Mouse (Mus musculus) urinary bladder, postnatal 36 days (tissue): ENCODE results near the gene Pstpip1.

ENCODE experiments used
- DNase-seq, 2 experiments: peaks; one replicate each; pipeline ENCODE4 v3.0.0; 2022; ENCODE audit warnings: low spot score in 2 of 2, mixed read lengths in 1 of 2

Gene Pstpip1

DNA sequence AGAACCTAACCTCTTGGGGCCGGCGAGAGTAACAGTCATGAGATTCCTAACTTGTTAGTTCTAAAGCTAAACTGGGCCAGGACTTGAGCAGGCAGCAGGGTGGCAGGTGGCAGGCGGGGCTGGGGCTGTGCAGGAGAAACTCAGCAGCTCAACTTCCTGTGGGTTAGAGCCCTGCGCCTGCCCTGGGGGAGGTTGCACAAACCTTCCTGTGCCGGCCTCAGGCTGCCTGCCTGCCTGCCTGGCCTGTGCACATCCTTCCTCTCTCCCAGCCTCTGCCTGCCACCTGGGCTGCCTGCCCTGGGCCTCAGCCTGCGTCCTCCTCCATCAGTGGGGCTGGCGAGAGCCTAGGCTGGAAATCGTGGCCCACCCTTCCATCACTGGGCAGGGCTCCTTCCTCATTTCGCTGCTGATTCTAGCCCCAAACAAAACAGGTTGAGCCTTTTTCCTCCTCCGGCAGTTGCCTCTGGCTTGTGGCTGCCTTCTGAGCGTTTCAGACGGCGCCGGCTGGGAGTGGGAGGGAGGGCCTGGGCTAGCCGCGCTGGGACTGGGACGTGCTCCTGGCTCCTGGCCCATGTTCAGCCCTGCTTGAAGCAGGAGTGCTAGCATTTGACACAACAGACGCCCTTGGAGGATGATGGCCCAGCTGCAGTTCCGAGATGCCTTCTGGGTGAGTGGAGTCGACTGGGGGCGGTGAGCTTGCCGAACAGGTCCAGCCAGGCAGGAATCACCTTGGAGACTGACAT is at the start of gene Pstpip1:
TSS of gene Pstpip1 (plus strand) at position 185 of the 743 bp plus-strand sequence.
- DNase-seq, result peak; percentile 26 to 72

DNA sequence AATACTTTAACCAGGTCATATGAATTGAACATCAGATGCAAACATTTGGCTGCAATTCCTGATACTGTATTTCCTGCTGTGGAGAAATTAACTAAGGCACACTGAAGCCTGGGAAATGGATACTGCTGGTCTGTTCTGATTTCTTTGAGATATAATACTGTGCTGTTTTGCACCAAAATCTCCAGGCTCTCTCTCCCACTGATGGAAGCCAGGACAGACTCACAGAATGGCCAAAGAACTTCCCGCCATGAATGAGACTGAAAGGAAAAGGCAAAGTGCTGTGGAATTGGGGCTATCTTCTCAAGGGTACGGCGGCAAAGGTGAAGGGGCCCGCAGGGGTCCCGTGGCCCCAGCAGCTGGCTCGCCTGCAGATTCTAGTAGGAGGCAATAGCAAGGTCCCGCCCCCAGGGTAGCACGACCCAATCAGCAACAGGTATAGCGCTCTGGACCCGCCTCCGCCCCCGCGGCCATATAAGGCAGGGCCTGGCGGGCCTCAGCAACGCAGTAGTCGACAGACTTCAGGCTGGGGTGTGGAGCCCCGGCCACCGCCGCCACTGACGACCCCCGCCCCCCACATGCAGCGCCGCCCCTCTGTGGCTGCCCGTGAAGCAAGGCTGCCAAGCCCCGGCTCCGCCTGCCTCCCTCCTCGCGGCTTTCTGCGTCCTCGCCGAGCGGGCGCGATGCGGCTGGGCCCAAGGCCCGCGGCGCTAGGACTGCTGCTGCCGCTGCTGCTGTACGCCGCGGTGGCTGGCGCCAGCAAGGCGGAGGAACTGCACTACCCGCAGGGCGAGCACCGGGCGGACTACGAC is 48.2 kb upstream of the Pstpip1 start, which contains the start of gene Rcn2:
TSS of gene Rcn2 (plus strand) at position 474 of the 809 bp plus-strand sequence.
- peak; percentile 93 to 95 for DNase-seq

DNA sequence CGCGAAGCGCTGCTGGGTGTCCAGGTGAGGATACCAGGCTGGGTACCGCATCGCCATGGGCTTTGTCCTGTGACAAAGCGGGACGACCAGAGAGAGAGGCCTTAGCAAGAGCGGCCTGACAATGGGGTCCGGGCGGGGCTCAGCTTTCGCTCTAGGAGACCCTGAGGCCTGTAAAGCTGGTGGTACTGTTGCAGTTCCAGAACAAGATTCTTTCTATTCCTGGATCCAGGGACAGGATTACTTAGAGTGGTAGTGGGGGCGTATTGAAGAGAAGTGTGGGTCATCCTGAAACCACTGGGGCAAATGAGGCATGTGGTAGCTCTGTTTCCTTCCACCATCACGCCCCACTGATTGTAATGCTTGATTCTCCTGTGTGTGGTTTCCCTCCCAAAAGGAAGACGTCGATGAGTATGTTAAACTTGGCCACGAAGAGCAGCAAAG is 47.6 kb upstream of the Pstpip1 start:
- DNase-seq, result no peak

DNA sequence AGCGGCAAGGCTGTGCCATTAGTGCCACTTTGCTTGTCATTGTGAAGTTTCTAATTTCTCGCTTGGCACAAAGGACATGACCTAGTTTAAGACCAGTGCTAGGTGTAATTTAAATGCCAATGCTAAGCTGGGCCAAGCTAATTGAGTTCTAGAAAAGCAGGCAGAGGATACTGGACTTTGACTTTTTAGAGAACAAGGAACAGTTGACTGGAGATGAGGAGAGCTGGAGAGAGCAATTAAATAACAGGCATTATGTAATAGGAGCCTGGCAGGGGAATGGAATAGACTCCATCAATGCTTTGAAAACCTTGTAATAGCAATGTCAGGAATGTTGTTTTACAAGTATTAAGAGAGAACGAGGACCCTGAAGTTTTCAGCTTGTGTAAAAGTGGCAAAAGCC is 36.0 kb upstream of the Pstpip1 start:
- DNase-seq, result no peak

DNA sequence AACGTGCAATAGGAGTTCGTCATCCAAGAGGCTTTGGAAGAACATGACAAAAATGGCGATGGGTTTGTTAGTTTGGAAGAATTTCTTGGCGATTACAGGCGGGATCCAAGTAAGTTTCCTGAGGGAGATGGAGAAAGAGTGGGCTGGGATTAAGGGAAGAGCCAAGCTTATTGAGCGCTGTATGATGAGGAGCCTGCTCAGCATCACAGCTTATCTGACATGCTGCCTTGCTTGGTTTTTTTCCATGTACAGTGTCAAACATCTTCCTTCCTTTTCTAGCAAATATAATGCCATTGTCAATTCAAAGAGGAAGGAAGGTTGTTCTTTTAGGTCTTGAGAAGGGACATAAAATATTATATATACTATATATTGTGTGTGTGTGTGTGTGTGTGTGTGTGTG is 33.6 kb upstream of the Pstpip1 start:
- no peak for DNase-seq

DNA sequence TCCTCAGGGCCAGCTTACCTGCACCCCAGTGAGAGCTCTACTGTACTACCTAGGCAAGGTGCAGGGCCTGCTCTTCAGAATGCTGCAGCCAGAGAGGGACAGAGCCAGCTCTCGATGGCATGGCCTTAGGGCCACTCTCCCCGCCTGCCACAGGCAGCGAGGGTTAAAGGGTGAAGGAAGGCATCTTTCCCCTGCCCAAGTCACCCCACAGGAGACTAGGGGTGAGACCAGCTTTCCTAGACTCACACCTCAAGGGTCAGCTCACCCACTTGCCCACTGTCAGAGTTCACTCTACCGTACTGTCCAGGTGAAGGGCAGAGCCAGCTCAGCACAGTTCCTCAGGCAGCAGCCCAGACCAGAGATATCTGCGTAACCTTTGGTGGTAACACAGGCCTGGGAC is 27.4 kb upstream of the Pstpip1 start:
- DNase-seq, result no peak

DNA sequence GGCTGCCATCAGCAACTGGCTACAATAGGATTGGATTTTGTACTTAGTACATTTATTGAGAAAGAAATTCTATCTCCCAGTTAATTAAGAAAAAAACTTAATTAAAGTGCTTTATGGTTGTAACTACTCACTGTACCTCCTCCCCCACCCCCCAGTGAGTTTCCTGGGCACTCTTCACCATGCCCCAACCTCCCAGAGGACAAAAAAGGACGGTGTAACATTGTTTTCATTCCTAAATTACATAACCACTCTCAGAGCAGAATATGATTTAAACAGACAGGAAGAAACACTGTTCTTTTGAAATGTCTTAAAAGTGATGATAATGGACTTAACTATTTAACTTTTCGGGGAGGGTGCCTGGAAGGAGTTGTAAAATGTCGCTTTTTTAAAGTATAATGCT is 24.8 kb upstream of the Pstpip1 start:
- no peak for DNase-seq

DNA sequence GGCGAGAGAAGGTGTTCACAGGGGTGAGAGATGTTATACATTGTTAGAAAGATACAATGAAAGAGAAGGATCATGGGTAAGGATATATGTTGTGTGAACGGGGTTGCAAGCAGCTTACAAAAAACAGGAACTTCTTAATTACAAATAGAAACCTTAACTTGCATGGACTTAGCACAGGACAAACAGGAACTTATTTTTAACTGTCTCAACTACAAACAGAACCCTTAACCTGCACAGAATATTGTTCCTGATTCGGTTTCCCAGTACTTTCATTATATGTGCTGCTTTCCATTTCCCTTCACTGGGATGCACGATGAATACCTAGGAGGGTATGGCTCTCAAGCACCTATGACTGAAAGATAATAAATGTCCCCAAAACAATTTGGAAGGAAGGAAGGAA is 21.8 kb upstream of the Pstpip1 start:
- no peak for DNase-seq

DNA sequence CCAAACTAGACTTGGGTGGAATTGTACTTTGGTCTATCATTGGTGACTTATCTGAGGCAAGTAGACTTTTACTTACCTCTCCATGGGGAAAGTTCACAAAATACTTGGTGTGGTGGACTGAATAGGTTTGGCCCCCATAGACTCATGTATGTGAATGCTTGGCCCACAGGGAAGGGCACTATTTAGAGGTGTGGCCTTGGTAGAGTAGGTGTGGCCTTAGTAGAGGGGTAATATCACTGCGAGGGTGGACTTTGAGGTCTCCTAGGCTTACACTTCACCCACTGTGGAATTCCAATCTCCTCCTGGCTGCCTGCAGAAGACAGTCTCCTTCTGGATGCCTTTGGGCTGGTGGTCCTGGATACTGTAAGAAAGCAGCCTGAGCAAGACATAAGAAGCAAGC is 21.1 kb upstream of the Pstpip1 start:
- DNase-seq, result no peak

DNA sequence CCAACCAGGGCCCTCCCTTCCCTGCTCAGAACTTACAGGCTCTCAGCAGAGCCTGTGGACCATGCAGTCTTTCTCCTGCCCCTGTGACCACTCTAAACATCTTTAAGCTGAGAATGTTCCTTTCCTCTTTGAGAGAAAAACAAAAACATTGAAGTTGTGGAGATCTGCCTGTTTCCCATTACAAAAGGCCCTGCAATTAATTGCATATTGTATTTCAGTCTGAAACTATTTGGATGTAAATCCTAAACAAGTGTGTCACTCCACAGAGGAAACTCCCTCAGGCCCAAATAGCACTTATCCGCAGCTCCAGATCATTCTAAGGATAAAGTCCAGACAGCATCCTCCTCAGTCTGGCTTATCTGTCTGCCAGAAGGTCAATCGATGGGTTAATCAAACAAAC is 16.9 kb upstream of the Pstpip1 start:
- DNase-seq, result no peak

DNA sequence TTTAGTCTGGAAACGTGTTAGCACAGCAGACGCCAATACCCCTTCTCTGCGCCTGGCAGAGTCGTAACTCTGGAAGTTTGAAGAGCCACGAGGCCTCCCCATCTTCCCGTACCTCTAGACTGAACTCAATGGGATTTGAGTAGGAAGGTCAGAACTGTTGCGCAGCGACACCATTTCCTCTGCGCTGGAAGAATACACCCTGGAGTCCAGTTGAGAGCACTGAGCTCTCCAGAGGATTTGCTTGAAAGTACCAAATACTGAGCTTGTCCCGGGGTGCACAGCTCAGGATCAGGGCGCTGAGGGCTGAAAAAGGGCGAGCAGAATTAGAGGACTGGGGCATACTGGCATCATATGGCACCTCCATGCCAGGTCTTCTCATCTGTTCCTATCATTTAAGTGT is 14.9 kb upstream of the Pstpip1 start:
- no peak for DNase-seq

DNA sequence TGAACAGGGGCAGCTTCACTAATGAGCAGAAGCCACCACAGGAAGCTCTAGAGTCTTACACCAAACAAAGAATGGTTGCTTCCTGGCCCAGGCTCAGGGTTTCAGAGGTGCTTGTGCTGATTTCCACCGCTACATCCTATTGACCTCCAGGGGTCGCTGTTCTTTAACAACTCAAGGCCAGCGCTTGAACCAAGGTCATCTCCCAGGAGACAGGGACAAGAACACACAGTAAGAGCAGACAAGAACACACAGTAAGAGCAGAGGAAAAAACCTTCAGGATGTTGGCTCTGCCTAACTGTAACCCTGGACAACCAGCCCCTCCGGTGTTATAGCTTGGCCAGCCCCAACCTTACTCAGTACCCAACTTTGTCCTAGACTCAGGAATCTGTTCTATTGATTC is 14.5 kb upstream of the Pstpip1 start:
- DNase-seq, result peak; percentile 26 to 54

DNA sequence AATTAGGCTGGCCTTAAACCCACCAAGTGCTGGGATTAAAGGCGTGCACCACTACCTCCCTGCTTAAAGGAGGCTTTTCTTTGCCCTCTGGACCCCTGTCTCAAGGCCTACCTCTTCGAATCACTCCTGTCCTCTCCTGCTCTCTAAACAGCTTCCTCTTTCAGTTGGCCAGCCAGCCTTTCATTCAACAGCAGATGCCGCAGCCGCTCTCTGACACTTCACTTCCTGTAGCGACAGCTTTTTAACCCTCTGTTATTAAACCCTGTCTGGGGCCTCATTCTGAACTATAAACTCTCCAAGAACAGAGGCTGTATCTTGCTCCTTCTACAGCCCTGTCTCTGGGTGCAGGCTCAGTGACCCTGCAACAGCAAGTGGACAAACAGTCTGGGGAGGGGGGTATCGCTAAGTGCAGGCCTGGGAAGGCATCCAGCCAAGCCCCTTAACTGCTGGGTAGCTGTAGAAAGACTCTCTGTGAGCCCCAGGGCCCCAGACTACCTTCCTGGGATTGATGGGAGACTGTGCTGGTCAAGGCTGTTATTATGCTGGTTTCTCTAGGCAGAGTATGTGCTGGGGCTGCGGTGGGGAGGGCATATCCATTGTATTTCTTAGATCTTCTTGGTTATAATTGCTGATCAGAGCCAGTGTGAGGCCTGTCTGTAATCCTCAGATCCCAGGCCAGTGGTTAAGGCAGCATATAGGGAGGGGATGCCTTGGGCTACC is 13.7 kb upstream of the Pstpip1 start:
- no peak for DNase-seq

DNA sequence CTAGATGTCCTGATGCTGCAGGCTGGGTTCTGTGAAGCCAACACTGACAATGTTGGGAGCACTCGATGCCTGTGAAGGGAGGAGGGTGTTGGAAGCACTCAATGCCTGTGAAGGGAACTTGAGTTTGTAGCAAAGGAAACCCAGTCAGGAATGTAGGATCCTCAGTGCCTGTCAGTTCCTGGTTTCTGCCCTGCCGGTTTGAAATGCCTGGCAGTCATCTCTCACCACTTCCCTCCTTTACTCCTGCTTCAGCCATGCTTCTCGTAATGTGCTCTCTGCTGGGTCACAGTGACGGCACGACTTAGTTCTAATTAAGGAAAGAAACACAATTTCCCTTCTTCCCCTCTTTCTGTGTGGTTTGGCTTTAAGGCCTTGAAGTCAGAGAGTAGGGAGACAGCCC is 10.2 kb upstream of the Pstpip1 start:
- no peak for DNase-seq

DNA sequence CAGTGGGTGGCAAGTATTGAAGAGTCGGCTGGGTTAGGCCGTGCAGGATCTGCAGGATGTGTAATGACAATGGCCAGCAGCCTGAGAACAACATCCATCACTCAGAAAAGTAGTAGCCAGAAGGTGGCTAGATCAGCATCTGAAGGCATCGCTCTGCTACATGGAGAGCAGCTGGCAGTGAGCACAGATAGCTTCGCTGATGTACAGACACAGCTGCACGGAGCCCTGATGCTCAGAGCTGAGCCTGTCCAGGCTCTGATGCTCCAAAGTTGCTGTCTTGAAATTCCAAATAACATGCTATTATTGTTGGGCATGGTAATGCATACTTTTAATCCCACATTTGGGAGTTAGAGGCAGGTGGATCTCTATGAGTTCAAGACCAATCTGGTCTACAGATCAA is 3.2 kb upstream of the Pstpip1 start:
- no peak for DNase-seq

DNA sequence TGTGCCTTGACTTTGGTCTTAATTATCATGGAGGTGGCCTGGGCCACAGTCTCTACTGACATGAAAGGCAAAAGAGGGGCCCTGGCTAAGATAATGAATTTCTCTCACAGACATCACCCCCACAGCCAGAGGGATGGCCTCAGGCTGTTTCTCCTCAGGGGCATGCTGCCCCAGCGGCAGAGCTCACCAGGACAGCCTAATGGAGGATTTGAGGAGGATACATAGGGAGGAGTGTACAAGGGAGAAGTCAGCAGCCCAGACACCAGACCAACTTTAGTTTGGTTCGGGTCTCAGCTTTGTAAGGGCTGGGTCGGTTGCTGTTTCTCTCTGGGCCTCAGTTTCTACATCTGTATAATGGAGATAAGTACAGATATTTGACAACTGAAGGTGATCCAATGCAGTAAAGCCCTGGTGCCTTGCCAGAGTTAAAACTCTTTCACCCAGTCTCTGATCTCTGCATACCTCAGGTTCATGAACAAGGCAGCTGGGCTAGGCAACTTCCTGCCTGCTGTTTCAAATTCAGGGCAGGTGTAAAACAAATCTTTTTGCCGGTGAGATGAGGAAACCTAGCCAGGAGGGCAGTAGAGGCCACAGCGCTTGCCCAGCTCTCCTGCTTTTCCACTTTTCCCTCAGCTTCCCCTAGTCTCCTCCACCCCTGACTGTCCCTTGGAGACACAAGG is 924 bp downstream of the Pstpip1 start:
- no peak for DNase-seq

DNA sequence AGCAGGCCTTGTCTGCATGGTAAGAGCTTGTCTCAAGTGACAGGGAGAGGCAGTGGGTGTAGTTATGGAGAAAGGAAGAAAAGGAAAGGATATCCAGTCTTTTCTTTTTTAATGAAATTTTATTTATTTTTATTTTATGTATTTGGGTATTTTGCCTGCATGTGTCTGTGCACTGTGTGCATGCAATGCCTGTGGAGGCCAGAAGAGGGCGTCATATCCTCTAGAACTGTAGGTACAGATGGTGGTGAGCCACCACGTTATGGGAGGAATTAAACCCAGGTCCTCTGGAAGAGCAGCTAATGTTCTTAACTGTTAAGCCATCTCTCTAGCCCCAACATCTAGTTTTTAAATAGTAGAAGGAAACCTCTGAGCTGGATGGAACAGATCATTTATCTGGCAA is 2.3 kb downstream of the Pstpip1 start:
- DNase-seq, result no peak

DNA sequence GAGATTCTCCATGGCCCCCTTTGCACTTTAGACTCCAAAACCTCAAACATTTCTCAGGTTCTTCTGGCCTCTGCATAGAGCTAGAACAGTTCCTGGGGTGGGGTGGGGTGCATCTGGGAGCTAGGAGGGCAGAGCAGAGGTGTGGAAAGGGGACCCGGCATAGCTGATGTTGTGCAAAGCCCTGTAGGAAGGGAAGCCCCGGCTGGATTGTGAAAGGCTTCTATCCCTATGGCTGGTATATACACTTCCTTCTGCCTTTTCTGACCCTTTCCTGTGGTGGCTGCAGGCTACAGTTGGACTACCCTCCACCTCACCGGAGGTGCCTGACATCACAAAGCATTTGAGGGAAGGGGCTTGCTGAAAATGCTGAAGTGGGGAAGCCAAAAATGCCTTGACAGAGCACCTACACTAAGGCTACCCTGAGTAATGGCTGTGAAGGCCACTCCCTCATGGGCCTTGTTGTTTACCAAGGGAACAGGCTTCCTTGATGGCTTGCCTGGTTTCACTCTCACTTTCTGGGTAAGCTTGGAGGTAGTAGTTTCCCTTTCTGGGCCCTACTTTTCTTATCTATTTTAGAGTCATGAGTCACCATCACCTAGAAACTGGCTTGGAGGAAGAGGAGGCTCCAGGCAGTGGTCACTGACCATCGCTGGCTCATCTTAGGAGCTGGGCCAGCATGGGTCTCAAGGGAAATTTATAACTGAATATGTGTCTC is 8.0 kb downstream of the Pstpip1 start:
- no peak for DNase-seq

DNA sequence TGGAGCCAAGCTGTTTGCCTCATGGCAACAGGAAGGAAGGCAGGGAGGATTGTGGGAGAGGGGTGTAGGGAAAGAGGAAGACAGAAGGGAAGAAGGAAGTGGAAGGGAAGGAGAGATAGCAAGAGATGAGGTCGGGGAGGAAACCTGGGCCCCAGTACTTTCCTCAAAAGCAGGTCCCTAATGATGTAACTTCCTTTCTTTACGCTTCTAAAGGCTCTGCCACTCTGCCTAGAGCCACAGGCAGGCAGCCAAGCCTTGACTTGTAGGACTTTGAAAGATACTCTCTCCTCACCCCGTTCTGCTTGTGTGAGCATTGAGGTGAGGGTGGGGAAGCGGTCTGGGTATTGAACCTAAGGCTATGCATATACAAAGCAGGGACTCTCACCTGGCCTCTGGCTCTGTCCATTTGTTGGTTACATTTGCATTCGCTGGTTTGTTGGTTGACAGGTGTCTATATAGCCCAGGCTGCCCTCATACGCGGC is 10.3 kb downstream of the Pstpip1 start:
- DNase-seq, result no peak

DNA sequence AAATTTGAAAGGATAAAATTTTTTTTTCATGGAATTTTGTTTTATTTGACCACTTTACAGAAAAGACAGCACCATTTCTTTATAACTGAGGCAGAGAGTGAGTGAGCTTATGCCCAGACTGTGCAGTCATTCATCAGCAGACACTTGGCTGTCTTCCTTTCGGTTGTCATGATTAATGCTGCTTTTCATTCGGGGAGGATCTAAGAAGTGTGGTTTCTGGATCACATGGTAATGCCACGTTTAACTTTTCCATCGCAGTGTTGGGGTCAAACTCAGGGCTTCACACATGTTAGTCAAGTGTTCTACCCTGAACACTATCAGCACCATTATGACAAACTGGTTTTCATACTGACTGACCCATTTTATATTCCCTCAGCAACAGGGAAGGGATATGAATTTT is 11.3 kb downstream of the Pstpip1 start:
- no peak for DNase-seq

DNA sequence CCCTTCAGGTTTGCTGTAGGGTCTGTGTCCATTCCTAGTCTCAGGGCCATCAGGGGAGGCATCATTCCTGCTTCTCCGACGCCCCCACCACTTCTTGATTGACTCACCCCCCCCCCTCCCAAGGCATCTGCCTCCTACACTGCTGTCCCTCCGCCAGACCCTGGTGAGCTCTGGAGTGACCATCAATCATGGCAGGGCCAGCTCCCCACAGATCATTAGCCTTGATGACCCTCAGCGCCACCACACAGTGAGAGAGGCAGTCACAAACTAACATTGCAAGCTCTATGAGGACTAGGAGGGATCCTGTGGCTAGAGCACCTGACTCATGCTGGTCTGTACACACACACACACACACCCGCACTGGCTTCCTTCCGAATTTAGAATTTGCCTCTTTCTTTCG is 15.2 kb downstream of the Pstpip1 start:
- DNase-seq, result no peak
